Mouse (Mus musculus) brain, adult 2 months (tissue): ENCODE measurements at regions not wholly inside any gene's neighbourhood (a gene's known extent, or its start where the extent isn't known, plus 50 kb on each side); places are given as distances from the start of the nearest gene placed in this dataset.

Experiments used
- DNase-seq: peaks from one replicate; pipeline ENCODE4 v3.0.0; 2011; ENCODE audit warnings: low read depth, low spot score

DNA sequence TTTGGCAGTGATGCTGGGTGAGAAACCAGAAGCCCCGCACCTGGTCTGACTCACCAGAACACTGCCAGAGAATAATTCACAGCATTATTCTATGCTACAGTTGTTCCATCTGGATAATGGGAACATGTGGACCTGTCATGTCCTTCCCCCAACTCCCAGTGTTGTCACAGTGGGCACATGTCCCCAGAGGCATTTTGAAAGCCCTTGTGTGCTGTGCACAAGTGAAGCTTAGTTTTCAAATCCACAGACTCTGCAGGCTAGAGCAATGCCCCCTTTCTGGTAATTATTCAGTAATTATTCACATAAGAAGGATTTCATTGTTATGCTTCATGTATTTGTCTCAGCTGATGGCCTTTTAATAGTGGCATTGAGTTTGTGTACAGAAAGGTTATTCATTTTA, 146.7 kb downstream of the Slc4a3 start:
- DNase-seq, result peak; percentile 84

DNA sequence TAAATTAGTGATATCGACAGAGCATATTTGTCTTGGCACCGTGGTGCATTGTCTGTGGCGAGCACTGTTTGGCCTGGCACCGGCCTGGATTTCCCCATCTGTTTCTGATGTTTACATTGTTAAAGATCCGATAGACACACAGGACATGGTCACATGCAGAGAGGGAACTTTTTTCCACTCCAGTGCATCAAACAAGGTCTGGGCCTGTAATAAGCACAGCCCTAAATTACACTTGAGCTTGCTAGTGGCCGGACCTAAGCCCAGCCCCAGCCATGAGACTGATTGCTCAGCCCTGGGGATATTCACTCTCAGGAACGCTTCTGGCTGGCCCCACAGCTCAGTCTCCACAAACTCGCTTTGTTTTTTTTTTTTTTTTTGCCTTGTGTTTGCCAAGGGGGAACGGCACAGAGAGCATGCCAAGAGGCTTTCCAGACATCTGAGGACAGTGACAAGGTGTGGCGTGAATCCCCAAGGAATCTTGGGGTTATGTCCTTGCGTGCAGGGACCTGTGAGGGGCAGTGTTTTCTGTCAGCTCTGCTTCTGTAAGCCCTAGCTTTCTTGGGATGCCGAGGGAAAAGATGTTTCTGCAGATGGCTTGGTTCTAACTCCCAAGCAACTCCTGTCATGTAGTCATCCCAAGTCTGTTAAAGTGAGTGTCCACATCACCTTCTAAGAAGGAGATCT, 147.3 kb downstream of the Slc4a3 start:
- DNase-seq, result peak; percentile 75

DNA sequence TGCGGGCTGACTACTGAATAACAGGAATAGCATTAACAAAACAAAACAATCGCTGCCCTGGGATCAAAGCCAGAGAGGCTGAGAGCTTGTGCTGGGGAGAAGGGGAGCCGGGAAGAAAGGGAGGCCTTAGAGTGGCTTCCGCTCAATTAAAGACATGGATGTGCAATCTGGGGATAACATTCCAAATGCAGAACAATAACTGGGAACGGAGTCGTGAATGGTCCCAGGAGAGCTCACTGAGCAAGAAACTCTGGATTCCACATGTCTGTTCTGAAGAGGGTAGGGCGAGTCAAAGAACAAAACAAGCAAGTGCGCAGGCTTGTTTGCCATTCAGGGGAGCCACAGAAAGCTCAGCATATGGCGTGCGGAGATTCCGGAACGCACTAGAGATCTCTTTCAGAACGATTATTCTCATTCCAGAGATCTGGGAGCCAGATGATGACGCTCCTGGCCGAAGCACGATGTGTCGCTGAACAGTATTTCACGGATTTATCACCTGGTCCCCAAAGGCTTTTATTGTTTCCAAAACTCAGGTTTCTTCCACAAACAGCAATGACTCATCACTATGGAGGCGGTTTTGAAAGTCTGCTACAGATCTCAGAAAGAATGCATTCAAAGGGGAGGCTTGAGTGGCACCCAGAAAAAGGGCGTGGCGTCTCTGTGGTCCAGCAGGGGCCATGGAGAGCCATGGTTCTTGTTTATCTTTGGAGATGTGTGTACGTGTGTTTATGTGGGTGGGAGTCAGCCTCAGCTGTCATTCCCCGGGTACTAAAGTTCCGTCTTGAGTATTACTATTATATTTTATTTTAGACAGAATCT, 159.0 kb downstream of the Slc4a3 start:
- peak; percentile 54 for DNase-seq

DNA sequence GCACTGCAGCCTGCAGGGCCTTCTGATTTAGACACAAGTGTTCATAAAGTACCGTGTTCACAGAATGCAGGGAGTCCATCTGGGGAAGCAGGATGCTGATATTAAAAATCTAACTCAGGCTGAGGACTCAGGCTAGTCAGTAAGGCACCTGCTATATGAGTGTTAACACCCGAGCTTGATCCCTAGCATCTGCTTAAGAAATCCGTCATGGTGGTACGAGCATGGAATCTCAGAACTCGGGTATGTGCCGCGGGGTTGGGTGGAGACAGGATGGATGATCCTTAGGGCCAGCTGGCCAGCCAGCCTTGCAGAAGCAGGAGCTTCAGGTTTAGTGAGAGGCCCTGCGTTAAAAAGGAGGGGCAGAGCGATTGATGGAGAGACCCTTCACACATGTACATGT, 160.1 kb downstream of the Slc4a3 start:
- no peak for DNase-seq

DNA sequence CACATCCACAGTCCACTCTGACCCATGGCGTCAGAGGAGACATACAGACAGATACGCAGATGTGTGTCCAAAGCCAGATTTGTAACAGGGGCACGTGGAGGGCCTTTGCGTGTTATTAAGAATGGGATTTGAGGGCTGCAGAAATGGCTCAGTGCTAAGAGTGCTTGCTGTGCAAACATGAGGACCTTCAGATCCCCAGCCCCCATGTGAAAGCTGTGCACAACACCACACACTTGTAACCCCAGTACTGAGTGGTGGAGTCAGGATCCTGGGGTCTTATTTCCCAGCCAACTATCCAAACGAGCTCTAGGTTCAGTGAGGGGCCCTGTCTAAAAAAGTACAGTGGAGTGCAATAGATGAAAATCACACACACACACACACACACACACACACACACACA, 177.4 kb downstream of the Slc4a3 start:
- no peak for DNase-seq

DNA sequence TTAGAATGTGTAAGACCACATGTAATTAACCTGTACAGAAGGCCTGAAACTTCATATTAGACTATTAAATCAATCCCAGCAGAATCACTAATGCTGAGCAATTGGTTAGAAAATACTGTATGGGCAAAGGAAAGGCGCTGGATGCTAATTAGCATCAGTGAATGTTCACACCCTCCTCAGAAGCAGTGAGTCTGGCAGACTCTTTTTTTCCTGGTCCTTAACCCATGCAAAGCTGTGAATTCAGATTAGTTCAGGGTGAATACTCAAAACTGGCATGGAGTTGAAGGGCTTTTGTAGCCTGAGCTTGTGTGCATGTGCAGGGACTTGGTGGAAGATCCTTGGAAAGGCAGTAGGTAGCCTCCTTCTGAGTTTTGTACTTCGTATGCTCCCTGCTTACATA, 179.3 kb downstream of the Slc4a3 start:
- no peak for DNase-seq

DNA sequence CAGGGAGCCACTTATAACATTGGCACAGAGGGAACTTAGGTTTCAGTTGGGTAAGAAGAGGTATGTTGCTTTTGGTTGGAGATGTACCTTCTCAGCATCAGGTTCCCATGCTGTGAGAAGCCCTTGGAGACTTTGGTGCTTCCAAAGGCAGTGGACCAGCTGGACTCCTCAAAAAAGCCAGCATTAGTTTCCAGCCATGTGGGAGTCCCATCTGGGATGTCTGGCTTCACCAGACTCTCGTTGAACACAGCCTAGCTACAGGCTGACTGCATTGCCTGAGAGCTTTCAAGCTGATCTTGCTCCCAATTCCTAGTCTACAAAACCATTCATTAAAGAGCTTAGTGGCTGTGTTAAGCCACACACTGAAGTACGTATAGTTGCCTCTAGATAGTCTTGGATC, 182.8 kb downstream of the Slc4a3 start:
- peak; percentile 84 for DNase-seq

DNA sequence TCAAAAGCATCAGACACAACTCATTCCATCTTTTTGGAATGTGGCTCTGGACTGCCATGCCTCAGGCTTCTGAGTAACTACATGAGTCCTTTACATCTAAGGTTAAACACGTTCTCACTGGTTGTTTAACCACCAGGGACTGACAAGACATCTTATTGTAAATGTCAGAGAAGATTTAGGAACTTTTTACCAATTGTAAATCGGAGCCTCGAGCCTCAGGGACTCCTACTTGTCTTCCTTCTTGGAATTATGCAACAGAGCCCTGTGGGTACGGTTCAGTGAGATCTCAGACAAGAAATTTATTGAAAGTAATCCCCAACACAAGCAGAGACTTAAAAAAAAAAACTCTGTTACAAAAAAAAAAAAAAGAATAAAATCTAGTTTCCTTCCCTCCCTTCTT, 187.7 kb downstream of the Slc4a3 start:
- DNase-seq, result peak; percentile 12

DNA sequence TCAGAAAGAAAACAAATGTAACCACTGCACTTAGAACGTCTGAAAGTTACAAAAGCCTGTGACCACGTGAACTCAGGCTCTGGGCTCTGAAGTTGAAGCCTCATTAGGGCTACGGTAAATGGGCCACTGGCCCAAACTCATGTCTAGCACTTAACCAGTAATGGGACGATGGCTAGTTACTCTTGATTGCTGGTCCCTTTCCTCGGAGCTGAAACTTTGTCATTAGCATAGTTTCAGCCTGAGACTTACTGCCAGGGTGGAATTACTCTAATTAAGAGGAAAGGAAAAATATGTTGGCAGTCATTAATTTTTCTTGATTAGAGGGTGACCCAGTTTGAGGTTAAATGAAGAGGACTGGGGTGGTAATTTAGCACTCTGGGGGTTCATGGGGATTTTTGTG, 192.6 kb downstream of the Slc4a3 start:
- no peak for DNase-seq

DNA sequence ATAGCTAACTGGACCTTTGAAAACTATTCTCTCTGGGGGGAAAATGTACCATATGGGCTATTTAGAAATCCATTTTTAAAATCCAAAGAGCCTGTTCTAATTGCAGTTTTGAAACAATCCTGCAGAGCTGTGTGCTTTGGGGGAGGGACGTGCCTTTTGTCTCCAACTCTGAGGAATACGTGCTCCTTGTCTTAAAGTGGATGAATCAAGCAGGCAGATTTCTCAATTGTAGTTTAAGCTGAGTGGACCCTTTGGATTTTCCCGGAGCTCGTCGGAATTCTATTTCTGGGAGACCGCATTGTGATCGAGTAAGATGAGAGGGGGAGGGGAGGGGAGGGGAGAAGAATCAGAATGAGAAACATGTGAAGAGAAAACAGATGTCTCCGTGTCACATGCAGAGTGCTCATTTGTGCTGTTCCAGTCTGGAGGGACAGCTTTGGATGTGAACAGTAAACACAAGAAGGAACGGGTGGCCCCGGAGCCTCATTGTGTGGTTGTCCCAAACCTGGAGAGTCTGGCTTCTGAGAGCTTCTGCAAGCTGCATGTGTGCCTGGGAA, 203.7 kb downstream of the Slc4a3 start:
- DNase-seq, result peak; percentile 40

DNA sequence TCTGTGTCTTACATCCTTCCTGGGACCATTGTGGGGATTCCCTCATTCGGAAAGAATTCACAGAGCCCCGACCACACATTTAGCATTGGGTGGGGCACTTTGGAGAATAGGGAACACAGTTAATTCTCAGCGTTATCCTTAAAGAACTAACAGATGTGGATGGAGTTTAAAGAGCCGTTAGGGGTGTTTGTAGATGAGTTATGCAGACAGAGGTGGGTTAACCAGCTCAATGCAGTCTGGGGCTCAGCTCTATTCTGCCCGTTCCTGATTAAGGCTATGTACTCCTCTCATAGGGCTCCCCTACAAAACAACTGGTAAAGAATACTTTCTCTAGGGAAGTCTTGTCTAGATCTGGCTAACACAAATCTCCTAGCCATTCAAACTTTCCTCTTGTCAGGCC, 226.1 kb downstream of the Slc4a3 start:
- no peak for DNase-seq

DNA sequence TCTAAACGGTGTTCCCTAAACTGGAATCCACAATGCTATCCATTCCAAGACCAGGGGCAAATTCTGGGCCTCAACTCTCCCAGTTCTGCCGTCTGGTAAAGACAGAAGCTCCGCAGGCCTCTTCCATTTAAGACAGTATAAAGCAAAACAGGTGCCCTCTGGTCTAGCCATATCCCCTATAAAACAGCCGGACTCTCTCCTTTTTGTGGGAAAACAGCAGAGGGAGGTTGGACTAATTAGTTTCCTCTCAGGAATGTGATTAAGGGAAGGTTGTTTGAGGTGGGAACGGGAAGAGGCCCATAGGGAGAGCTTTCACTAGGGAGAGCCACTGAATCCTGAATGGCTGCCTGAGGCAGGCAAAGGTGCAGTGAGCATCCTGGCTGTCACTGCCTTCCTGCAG, 226.9 kb downstream of the Slc4a3 start:
- DNase-seq, result no peak

DNA sequence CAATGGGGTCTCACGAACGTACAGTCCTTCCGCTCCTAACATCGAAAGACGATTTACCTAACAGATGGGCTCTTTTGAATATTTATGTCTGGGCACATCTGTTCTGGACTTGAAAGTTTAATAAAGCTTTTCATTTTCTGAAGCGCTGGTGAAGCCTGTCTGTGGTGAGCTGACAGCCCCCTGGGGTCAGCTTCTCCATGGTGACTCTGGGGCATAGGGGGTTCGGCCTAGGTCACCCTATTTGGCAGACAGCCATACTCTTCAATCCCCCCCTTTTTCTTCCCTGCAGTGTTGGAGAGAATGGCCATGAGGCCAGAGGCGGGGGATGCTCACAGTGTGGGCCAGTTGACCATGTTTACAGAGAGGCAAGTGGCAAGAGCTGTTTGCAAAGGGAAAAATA, 232.8 kb downstream of the Slc4a3 start:
- DNase-seq, result no peak

DNA sequence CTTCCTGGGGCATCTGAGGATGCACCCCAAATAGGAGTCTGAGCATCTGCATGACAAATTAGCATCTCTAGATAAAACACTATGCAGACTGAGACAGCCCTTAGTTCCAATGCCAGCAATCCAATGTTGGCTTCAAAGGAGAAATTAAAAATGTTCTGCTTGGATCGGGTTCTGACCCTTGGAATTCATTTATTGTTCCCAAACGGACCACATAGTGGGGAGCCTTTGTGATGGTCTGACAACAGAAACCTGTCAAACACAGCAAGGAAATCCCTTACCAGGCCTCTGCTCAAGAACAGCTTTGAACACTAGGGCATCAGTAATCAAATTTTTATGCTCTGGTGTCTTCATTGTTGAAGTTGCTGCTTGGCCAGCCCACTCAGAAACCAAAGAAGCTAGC, 237.1 kb downstream of the Slc4a3 start:
- DNase-seq, result no peak

DNA sequence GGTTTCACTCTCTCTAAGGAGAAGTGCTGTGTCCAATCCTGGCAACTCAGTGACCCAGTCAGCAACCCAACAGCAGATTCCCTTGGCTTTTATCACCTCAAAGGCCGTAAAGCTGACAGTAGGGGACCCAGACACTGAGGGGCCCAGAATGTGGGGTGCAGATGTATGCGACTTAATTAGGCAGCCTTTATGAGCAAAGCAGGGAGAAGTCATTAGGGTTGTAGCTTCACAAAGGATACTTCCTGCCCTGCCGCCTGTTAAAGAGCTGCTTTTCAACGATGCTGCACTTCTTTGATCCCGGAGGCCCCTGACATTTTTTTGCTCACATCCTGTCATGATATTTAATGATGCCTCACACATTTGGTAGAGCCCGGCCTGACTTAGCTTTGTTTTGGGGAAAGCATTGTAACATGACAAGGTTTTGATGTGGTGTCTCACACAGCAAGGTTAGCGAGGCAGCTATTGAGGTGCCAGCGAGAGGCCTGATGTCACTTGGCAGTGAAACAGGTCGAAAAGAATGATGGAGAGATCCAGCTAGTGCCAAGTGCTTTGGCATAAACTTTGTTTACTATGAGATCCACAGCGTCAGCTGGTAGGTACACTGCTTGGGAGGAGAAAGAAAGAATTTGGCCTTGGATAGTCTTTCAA, 240.2 kb downstream of the Slc4a3 start:
- DNase-seq, result peak; percentile 22

DNA sequence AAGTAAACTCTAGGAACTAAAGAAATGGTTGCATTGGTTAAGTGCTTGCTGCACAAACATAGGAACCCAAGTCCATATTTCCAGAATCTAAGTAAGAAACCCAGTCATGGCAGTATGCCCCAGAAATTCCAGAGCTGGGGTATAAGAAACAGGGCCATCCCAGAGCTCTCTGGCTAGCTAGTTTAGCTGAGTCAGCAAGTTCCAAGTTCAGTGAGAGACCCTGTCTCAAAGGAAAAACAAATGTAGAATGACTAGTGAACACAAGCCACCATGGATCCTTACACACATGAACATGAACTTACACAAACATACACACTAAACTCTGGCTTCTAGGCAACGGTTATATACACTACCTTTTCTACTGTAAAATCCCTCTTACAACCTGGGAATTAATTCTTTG, 245.4 kb downstream of the Slc4a3 start:
- no peak for DNase-seq

DNA sequence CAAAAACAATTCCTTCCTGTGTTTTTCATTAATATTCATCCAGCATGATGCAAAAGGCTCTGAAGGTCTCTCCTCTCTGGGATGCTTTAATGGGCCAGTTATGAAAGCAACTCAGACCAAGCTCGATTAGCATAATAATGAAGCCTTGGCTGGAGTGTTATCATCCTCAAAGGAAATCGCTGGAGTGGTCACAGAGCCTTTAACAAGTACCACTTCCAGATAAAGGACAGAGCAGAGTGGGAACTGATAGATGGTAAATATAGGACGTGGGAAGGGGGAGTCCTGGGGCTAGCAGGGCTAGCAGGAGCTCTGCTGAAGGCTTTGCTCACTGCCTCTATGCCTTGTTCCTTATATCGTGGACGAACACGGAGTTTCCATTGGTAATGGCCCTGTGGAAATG, 251.7 kb downstream of the Slc4a3 start:
- peak; percentile 5 for DNase-seq

DNA sequence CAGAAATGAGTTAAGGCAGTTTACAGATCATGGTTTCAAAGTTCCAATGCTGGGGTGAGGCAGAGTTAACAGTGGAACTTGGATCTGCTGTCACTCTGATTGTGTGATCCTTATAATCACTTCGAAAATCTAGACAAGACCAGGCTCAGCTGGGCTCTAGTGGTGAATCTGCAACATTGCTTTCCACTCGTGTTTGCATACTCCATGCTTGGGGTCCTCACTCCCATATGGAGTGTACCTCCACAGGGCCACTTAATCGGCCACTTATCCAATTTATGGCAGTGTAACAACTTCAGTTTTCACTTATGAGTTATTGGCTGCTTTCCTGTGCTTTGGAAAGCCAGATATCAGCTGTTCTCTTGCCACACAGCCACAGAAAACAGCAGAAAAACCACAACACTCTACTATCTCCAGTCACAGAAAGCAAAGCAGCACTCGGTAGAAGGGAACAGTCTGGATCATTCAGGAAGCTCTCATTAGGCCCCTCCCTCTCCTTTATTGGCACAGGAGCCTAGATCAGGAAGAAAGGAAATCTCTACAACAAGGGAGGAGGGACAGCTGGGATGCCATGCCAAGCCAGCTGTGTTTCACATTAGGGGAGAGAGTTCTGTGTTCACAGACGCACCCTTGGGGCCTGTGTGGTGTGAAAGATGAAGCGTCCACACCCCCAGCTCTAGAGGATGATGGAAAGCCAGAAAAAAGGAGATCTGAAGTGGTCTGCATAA, 252.5 kb downstream of the Slc4a3 start:
- DNase-seq, result peak; percentile 28

DNA sequence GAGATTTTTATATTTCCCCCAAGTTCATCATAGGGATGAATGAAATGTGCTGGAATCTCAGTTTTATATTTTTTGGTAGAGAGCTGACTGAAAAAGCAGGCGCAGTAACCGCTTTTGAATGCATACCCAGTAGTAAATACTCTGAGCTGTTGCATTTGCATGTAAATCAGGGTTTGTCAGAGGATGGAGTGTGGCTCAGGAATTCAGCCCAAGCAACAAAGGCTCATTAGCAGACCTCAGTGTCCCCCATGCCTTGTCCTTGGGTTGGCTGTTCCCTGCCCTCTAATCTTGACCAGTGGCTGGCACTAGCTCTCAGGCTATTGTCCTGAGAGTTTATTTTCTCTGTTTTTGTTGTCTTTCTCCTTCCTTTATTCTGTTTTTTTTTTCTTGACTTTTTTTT, 258.4 kb downstream of the Slc4a3 start:
- DNase-seq, result no peak

DNA sequence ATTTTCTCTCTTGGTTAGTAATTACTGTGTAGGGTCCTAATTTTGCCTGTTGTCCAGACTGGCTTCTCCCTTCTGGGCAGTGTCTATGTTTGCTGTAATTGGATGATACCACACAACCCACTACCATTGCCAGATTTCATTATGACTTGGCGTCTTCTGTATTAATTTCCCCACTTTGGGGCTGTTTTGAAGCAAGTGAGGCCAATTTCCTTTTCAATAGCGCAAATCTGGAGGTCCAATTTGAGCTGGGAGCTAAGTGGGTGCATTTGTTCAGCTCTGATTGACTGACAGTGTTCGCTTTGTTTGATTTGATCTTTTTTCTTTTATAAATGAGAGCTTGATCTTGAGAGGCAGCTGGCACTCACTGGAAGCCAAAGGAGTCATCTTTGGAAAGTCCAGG, 266.4 kb downstream of the Slc4a3 start:
- no peak for DNase-seq

DNA sequence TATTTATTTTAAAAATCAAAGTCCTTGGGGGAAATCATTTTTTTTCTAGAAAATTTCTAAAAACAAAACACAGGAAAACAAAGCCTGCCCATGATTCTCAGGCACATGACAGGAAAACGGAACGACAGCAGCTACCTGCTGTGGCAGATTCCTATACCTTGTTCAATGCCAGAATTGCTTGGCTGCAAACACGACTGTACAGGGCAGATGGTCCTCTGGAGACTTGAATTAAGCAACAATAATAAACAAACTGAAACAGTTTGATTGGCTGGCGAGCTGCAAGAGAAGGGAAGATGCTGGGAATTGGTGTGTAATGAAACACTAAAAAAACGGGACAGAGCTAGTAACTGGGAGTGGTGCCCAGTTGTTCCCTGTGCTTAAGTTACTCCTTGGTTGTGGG, 280.1 kb downstream of the Slc4a3 start:
- DNase-seq, result peak; percentile 59
